Mouse (Mus musculus) brown adipose tissue, adult 24 weeks (tissue): ENCODE results near the gene Acsbg2. TPM values are rescaled to one million over a fixed set of nuclear protein-coding genes. Genes with fewer than 3 reads are reported as not detected.

Source experiments
- H3K27ac ChIP-seq: fragments of 200-500 bp; replicated peaks from 2 replicates; pipeline ENCODE4 v1.5.1; 2012; ENCODE audit warnings: low read depth, mild to moderate bottlenecking, low read length
- H3K4me1 ChIP-seq: fragments of 200-500 bp; 2 replicates; pipeline ENCODE4 v1.6.1; 2012; ENCODE audit warnings: low read length, mixed read lengths; ENCODE audit not compliant: control insufficient read depth, insufficient read depth, insufficient read length
- H3K4me3 ChIP-seq: fragments of 200-500 bp; 2 replicates; pipeline ENCODE4 v1.5.1; 2012; ENCODE audit warnings: low read depth, mild to moderate bottlenecking, low read length, moderate library complexity; ENCODE audit not compliant: insufficient read depth
- polyA plus RNA-seq: library from polyadenylated mRNA; stranded (reverse); fragments of >200 nt; gene quantifications from 2 replicates; pipeline ENCODE4 v1.2.4, GENCODE M21; 2012; ENCODE audit not compliant: missing spikeins, insufficient read depth, insufficient read length

Gene Acsbg2
- polyA plus RNA-seq, 1 experiment, result not detected

- Histone ChIP-seq H3K27ac (no peak overlapping the region), H3K4me1 (peaks cover 13% of the 10 kb centered on the region; the same call in 1 of the 2 replicates), H3K4me3 (no peak overlapping the region)
These were observed 51.9 kb downstream of the Acsbg2 start for GRCm38 (mm10) chr17:56822380-56822779.

GRCm38 (mm10) chr17:56819694-56820111 is 54.5 kb downstream of the Acsbg2 start:
- Histone ChIP-seq H3K27ac (peak overlapping the region; percentile 55), H3K4me3 (no peak overlapping the region), H3K4me1 (peaks cover 6% of the 10 kb centered on the region; the same call in 1 of the 2 replicates)

- no peak overlapping the region for H3K27ac ChIP-seq
- H3K4me1 ChIP-seq, result peaks cover 6% of the 10 kb centered on the region; the same call in 1 of the 2 replicates
- no peak overlapping the region for H3K4me3 ChIP-seq
These were observed 55.2 kb downstream of the Acsbg2 start for GRCm38 (mm10) chr17:56819032-56819545.

GRCm38 (mm10) chr17:56818067-56818636 is 56.1 kb downstream of the Acsbg2 start:
- Histone ChIP-seq H3K4me3 (no peak overlapping the region), H3K27ac (no peak overlapping the region), H3K4me1 (peaks cover 6% of the 10 kb centered on the region; the same call in 1 of the 2 replicates)

GRCm38 (mm10) chr17:56815057-56815345 is 59.2 kb downstream of the Acsbg2 start:
- Histone ChIP-seq H3K4me1 (peaks cover 11% of the 10 kb centered on the region; the same call in 1 of the 2 replicates), H3K27ac (peak overlapping the region; percentile 64), H3K4me3 (no peak overlapping the region)

- peaks cover 8% of the 10 kb centered on the region; the same call in 1 of the 2 replicates for H3K4me1 ChIP-seq
- H3K4me3 ChIP-seq, result no peak overlapping the region
- H3K27ac ChIP-seq, result peak overlapping the region; percentile 64
These were observed 59.8 kb downstream of the Acsbg2 start for GRCm38 (mm10) chr17:56814316-56815056.

- H3K4me1 ChIP-seq, result peaks cover 8% of the 10 kb centered on the region; the same call in 1 of the 2 replicates
- peak overlapping the region; percentile 51 for H3K27ac ChIP-seq
- H3K4me3 ChIP-seq, result no peak overlapping the region
These were observed 64.0 kb downstream of the Acsbg2 start for GRCm38 (mm10) chr17:56810245-56810644.

GRCm38 (mm10) chr17:56808518-56808917 is 65.7 kb downstream of the Acsbg2 start:
- Histone ChIP-seq H3K4me1 (peaks cover 5% of the 10 kb centered on the region; the same call in 1 of the 2 replicates), H3K4me3 (no peak overlapping the region), H3K27ac (no peak overlapping the region)

GRCm38 (mm10) chr17:56805784-56806183 is 68.5 kb downstream of the Acsbg2 start:
- H3K4me1 ChIP-seq, result peaks cover 4% of the 10 kb centered on the region; the same call in 1 of the 2 replicates
- no peak overlapping the region for H3K4me3 ChIP-seq
- H3K27ac ChIP-seq, result no peak overlapping the region

- H3K4me3 ChIP-seq, result no peak overlapping the region
These were observed 69.3 kb downstream of the Acsbg2 start for GRCm38 (mm10) chr17:56804952-56805351.

GRCm38 (mm10) chr17:56802065-56802464 is 72.2 kb downstream of the Acsbg2 start:
- Histone ChIP-seq H3K4me3 (no peak overlapping the region), H3K4me1 (no peaks in the 10 kb centered on the region), H3K27ac (no peak overlapping the region)

More at GRCm38 (mm10) chr17:56804952-56805351, 69.3 kb downstream of the Acsbg2 start:
- Histone ChIP-seq H3K27ac (no peak overlapping the region), H3K4me1 (no peaks in the 10 kb centered on the region)

GRCm38 (mm10) chr17:56799276-56799675 is 75.0 kb downstream of the Acsbg2 start:
- Histone ChIP-seq H3K4me1 (no peaks in the 10 kb centered on the region), H3K4me3 (no peak overlapping the region), H3K27ac (no peak overlapping the region)

- Histone ChIP-seq H3K4me3 (no peak overlapping the region), H3K27ac (no peak overlapping the region), H3K4me1 (no peaks in the 10 kb centered on the region)
These were observed 80.5 kb downstream of the Acsbg2 start for GRCm38 (mm10) chr17:56793614-56794319.
